Mouse (Mus musculus) neural tube, embryonic 11.5 days (tissue): Measurements from ENCODE around the gene Zfp367. TPM values are rescaled to one million over a fixed set of nuclear protein-coding genes. Genes with fewer than 3 reads are reported as not detected.

Source experiments
- ATAC-seq: fragments of 200-750 bp; cut with Nextera tagmentation; 2 replicates; pipeline ENCODE4 v1.8.0; 2017; ENCODE audit warnings: moderate number of reproducible peaks, mild to moderate bottlenecking, moderate TSS enrichment, moderate library complexity; ENCODE audit not compliant: insufficient read depth, low FRiP score, low TSS enrichment
- DNase-seq: peaks from one replicate; pipeline ENCODE4 v3.0.0-alpha.2; 2015; ENCODE audit warnings: low spot score
- H3K27ac ChIP-seq: fragments of 300-500 bp; sonication (generic); 2 replicates; pipeline ENCODE4 v1.5.1; 2014; ENCODE audit warnings: low read depth, mild to moderate bottlenecking, low read length
- H3K27me3 ChIP-seq: fragments of 300-500 bp; sonication (generic); 2 replicates; pipeline ENCODE4 v1.6.1; 2014; ENCODE audit warnings: mild to moderate bottlenecking, low read length, mixed read lengths; ENCODE audit not compliant: control insufficient read depth, insufficient read depth
- H3K36me3 ChIP-seq: fragments of 300-500 bp; sonication (generic); 2 replicates; pipeline ENCODE4 v1.6.1; 2014; ENCODE audit warnings: mild to moderate bottlenecking, low read length, moderate library complexity, mixed read lengths; ENCODE audit not compliant: control insufficient read depth, insufficient read depth
- H3K4me1 ChIP-seq: fragments of 300-500 bp; sonication (generic); 2 replicates; pipeline ENCODE4 v1.6.1; 2014; ENCODE audit warnings: low read length, mixed read lengths; ENCODE audit not compliant: control insufficient read depth, insufficient read depth
- H3K4me2 ChIP-seq: fragments of 300-500 bp; sonication (generic); 2 replicates; pipeline ENCODE4 v1.6.1; 2014; ENCODE audit warnings: low read depth, mild to moderate bottlenecking, moderate library complexity
- H3K4me3 ChIP-seq: fragments of 300-500 bp; sonication (generic); 2 replicates; pipeline ENCODE4 v1.5.1; 2014; ENCODE audit warnings: low read depth, low read length
- H3K9ac ChIP-seq: fragments of 300-500 bp; sonication (generic); 2 replicates; pipeline ENCODE4 v1.6.1; 2014; ENCODE audit warnings: mild to moderate bottlenecking, low read length
- H3K9me3 ChIP-seq: fragments of 300-500 bp; sonication (generic); 2 replicates; pipeline ENCODE4 v1.6.1; 2016; ENCODE audit warnings: low read length; ENCODE audit not compliant: control insufficient read depth
- WGBS: fragments of 180-500 bp; shearing (Covaris S2); extraction: QIAGEN DNeasy Blood & Tissue Kit; methylation state at CpG from one replicate; pipeline ENCODE4 v1.1.7; 2014; 5-methylcytosine and 5-hydroxymethylcytosine counted together
- polyA plus RNA-seq: library from polyadenylated mRNA; unstranded; fragments of >200 nt; fragmentation: Nextera tagmentation; extraction: Ambion mirVana; gene quantifications from 2 replicates; pipeline ENCODE4 v1.2.1, GENCODE M21; 2014

Zfp367 gene
- polyA plus RNA-seq, 1 experiment from 2014 or later: 14.3 TPM

DNA sequence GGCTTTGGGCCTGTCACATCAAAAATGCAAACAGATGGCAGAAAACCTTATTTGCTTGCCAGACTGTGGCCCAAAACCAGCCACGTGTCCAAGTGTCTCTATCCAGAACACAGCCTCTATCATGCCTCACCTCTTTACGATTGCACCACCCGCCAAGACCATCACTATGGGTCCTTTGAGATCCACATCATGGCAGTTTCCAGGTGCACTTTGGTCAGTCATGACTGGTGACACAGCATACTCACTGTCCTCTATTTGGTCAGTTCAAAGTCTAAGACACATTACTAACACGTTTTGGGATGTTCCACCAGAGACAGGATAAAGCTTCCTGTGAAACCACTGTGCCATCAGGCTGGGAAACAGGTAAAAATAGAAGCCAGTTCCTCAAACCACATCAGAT is 30.6 kb upstream of the Zfp367 start:
- no peak overlapping the region for H3K27ac ChIP-seq
- no peaks in the 10 kb centered on the region for H3K9me3 ChIP-seq
- 86% methylated on average over 4 of the region's 4 CpGs for WGBS
- no peak for DNase-seq
- H3K27me3 ChIP-seq: no peaks in the 10 kb centered on the region
- no peak overlapping the region for H3K9ac ChIP-seq
- peaks cover 5% of the 10 kb centered on the region for H3K36me3 ChIP-seq
- no peak overlapping the region for H3K4me2 ChIP-seq
- H3K4me1 ChIP-seq: no peaks in the 10 kb centered on the region
- no peak for ATAC-seq
- H3K4me3 ChIP-seq: no peak overlapping the region

DNA sequence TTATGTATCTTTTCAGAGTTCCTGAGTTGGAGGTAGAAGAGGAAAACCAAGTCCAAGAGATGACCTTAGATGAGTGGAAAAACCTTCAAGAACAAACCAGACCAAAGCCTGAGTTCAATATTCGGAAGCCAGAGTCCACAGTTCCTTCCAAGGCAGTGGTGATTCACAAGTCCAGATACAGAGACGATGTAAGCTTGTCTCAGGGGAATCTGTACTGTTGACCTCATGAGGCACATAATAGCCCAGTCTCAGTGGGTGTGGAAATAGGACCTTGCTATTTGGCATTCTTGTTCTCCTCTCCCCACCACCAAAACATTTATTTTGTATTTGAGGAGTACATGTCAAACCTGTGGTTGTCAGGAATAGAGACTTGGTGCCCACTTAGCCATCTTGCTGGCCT is 29.1 kb upstream of the Zfp367 start:
- ATAC-seq (no peak), DNase-seq (no peak)
- Histone ChIP-seq H3K27me3 (no peaks in the 10 kb centered on the region), H3K27ac (no peak overlapping the region), H3K4me2 (no peak overlapping the region), H3K4me1 (no peaks in the 10 kb centered on the region), H3K9me3 (no peaks in the 10 kb centered on the region), H3K4me3 (no peak overlapping the region), H3K36me3 (peaks cover 5% of the 10 kb centered on the region), H3K9ac (no peak overlapping the region)
- WGBS: 76% methylated on average over 2 of the region's 2 CpGs

DNA sequence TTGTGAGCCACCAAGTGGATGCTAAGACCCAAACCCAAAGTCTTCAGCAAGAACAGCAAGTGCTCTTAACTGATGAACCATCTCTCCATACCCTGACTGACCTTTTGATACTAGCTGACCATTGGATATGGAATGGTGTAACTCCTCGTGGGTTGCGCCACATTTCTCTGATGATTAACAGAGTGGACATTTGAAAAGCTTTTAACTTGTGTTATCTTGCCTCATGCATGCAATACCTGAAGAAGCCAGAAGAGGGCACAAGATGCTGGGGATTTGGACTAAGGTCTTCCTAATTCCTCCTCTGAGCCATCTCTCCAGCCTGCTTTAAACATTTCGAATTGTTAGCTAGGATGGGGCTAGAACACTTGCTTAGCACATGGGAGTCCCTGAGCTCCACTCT is 27.9 kb upstream of the Zfp367 start:
- Histone ChIP-seq H3K4me3 (no peak overlapping the region), H3K9ac (no peak overlapping the region), H3K4me1 (no peaks in the 10 kb centered on the region), H3K4me2 (no peak overlapping the region), H3K27me3 (no peaks in the 10 kb centered on the region), H3K9me3 (no peaks in the 10 kb centered on the region), H3K36me3 (peaks cover 2% of the 10 kb centered on the region; the same call in 1 of the 2 replicates), H3K27ac (no peak overlapping the region)
- 81% methylated on average over 3 of the region's 3 CpGs for WGBS
- DNase-seq (peak; percentile 34), ATAC-seq (no peak)

DNA sequence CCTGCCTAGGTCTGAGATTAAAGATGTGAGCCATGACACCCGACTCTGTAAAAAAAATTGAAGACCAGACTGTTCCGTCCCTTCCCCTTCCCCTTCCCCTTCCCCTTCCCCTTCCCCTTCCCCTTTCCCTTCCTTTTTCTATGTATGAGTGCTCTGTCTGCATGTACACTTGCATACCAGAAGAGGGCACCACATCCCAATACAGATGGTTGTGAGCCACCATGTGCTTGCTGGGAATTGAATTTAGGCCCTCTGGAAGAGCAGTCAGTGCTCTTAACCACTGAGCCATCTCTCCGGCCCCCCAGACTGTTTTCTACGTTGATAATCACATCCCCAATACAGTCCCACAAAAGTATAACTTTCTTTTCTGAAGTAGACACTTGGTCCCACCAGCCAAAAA is 27.3 kb upstream of the Zfp367 start:
- Histone ChIP-seq H3K27ac (no peak overlapping the region), H3K36me3 (peaks cover 2% of the 10 kb centered on the region; the same call in 1 of the 2 replicates), H3K4me2 (no peak overlapping the region), H3K27me3 (no peaks in the 10 kb centered on the region), H3K9me3 (no peaks in the 10 kb centered on the region), H3K4me1 (no peaks in the 10 kb centered on the region), H3K9ac (no peak overlapping the region), H3K4me3 (no peak overlapping the region)
- DNase-seq (no peak), ATAC-seq (no peak)
- WGBS: 92% methylated on average over 4 of the region's 4 CpGs

DNA sequence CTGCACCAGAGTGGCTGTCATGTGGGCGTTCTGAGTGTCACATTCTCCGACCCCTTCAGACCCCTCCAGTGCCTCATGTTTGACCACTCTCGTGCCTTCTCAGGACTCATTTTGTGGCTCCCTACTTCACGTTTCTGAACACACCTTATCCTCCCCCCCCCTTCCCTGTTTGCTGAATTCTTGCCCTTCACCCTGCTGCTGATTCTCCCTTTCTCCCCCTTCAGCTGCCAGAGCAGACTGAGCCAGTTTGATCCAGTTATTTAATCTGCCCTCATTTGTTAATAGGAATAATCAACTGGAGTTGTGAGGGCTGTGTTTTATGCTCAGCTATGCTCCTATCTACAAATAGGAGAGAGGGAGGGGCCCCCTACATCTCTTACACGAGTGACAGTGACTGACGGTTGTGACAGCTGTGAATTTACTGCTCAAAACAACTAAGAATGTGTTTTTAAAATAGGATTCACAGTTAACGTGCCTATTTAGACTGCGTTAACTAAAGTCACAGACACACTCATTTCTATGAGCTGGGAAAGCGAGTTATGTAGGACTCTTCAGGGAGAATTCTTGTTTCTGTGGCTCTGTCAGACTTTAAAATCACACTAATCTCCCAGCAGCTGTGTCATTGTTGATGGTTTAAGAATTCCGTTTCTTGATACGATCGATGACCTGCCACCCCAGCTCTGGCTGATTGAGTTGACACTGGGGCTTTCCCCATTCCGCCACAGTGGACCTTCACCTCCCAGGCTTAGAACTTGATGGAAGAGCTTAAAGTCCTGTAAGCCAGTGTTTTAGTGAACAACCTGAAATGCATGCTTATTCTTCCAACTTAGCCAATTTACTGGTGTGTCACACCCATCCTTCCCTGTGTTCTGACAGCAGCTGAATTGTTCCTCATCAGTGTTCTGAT is 26.0 kb upstream of the Zfp367 start:
- ATAC-seq (no peak), DNase-seq (no peak)
- H3K9ac ChIP-seq: no peak overlapping the region
- no peaks in the 10 kb centered on the region for H3K27me3 ChIP-seq
- H3K4me2 ChIP-seq: no peak overlapping the region
- H3K4me3 ChIP-seq: no peak overlapping the region
- 86% methylated on average over 13 of the region's 13 CpGs for WGBS
- no peaks in the 10 kb centered on the region for H3K9me3 ChIP-seq
- H3K27ac ChIP-seq: no peak overlapping the region
- peaks cover 2% of the 10 kb centered on the region; the same call in 1 of the 2 replicates for H3K36me3 ChIP-seq
- H3K4me1 ChIP-seq: no peaks in the 10 kb centered on the region

DNA sequence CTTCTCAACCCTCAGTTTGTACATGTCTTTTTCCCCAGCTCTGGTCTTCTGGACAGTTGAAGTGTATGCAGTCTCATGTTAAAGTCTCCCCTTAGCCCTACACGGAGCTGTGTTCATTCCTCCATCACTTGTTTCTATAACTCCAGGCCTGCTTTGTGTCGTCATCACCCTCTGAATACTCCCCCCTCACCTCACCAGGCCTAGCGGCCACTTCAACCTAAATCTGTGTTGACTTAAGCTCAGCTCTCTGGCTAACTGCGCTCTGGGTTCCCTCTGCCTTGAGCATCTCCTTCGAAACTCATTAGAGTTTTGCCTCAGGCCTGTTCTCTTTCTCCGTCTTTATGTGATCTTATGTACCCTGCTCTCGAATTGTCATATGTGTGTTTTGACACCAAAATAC is 25.0 kb upstream of the Zfp367 start:
- no peak overlapping the region for H3K27ac ChIP-seq
- DNase-seq: no peak
- H3K27me3 ChIP-seq: no peaks in the 10 kb centered on the region
- no peaks in the 10 kb centered on the region for H3K4me1 ChIP-seq
- H3K4me2 ChIP-seq: no peak overlapping the region
- H3K9me3 ChIP-seq: no peaks in the 10 kb centered on the region
- no peak overlapping the region for H3K9ac ChIP-seq
- 83% methylated on average over 7 of the region's 7 CpGs for WGBS
- H3K36me3 ChIP-seq: peaks cover 2% of the 10 kb centered on the region; the same call in 1 of the 2 replicates
- no peak for ATAC-seq
- H3K4me3 ChIP-seq: no peak overlapping the region

DNA sequence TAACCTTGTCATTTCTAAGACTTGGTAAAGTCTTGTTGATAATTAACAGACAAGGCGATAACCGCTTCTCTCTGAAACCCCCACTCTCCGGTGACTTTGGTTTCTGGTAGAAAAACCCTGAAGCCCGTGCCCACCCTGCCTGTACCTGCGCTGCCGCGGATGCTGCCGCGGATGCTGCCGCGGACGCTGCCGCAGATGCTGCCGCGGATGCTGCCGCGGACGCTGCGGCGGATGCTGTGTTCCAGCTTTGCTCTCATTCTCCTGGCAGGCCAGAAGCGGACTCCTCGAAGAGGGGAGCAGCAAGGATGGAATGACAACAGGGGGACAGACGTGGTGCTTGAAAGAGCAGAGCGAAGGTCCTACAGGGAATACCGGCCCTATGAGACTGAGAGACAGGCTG is 16.7 kb upstream of the Zfp367 start:
- Histone ChIP-seq H3K27me3 (no peaks in the 10 kb centered on the region), H3K9me3 (peaks cover 15% of the 10 kb centered on the region), H3K9ac (no peak overlapping the region), H3K27ac (no peak overlapping the region), H3K4me2 (no peak overlapping the region), H3K36me3 (peaks cover 7% of the 10 kb centered on the region), H3K4me1 (no peaks in the 10 kb centered on the region), H3K4me3 (no peak overlapping the region)
- WGBS: 97% methylated on average over 25 of the region's 25 CpGs
- ATAC-seq (no peak), DNase-seq (no peak)

DNA sequence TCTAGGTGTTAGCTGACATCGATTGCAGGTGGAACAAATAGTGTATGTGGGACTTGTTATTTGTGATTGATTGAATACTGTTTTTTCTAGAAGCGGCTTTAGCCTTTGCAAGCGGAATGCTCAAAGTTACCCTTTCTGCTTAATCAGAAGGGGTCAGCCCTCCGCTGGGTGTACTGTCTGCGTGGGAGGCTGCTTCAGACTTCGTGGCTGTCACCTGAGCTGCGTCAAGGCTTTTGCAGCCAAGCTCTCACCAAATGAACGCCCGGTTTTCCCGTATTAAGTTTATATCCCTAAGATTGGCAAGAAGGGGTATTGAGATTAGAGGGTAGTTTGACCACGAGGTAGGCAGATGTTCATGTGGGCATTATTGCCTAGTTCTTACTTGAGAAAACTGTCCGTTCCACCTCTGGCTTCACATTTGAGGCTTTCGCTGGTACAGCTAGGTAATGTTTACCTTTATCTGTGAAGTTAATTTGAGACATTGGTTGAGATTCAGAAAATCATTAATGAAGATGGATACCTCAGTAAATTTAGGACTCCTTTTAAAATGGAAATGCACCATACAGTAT is 10.2 kb upstream of the Zfp367 start:
- Histone ChIP-seq H3K27ac (no peak overlapping the region), H3K9me3 (no peaks in the 10 kb centered on the region), H3K9ac (no peak overlapping the region; the same call in 1 of the 2 replicates), H3K4me1 (no peaks in the 10 kb centered on the region; the same call in 1 of the 2 replicates), H3K4me3 (peak overlapping the region; percentile 78), H3K4me2 (peak overlapping the region; percentile 97), H3K36me3 (no peaks in the 10 kb centered on the region), H3K27me3 (no peaks in the 10 kb centered on the region)
- DNase-seq (no peak), ATAC-seq (no peak)
- 29% methylated on average over 13 of the region's 13 CpGs for WGBS

DNA sequence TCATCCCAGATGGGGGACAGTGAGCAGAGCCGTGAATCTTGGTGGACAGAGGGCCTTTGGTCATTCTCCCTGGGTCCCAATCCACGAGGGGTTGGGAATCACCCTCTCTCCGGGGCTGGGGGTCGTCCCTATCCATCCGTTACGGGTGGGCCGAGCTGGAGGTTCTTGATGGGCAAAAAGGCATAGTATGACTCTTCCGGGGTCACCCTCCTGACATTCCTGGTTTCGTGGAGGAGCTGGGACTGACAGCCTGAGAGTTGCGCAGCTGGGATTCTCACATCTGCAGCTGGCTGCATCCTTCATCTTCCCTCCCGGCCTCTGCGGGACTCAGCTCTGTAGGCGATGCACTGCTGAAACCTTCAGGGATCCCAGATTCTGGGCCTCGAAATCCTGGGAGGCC is 9.6 kb upstream of the Zfp367 start:
- Histone ChIP-seq H3K9ac (peak overlapping the region; percentile 81), H3K4me1 (no peaks in the 10 kb centered on the region; the same call in 1 of the 2 replicates), H3K4me3 (peak overlapping the region; percentile 78), H3K36me3 (no peaks in the 10 kb centered on the region), H3K4me2 (peak overlapping the region; percentile 97), H3K27ac (no peak overlapping the region), H3K9me3 (no peaks in the 10 kb centered on the region), H3K27me3 (no peaks in the 10 kb centered on the region)
- no peak for ATAC-seq
- DNase-seq: peak; percentile 47
- WGBS: 1% methylated on average over 14 of the region's 14 CpGs
